Mouse (Mus musculus) gastrocnemius, postnatal 10 days (tissue): ENCODE data around the gene Agr3. TPM values are rescaled to one million over a fixed set of nuclear protein-coding genes. Genes with fewer than 3 reads are reported as not detected.

Experiments used
- DNase-seq: peaks from one replicate; pipeline ENCODE4 v3.0.0; 2021; ENCODE audit warnings: mixed read lengths
- total RNA-seq, 2 experiments: library from RNA; stranded (reverse); gene quantifications; 2 replicates each; pipeline ENCODE4 v1.2.3; 2021

Agr3 gene
- total RNA-seq, 2 experiments from 2014 or later, result not detected

GRCm38 (mm10) chr12:35984743-35985142, 59.3 kb downstream of the Agr3 start:
- no peak for DNase-seq

- no peak for DNase-seq
Measured at GRCm38 (mm10) chr12:35992711-35993110, 67.3 kb downstream of the Agr3 start, which contains the start of gene Agr2. Gene Agr2, plus strand, starts transcription at chr12:35992907.

- DNase-seq, result no peak
Measured at GRCm38 (mm10) chr12:35993583-35993982, 68.2 kb downstream of the Agr3 start.

GRCm38 (mm10) chr12:35994098-35994497, 68.7 kb downstream of the Agr3 start:
- no peak for DNase-seq

GRCm38 (mm10) chr12:35995799-35996198, 70.4 kb downstream of the Agr3 start:
- no peak for DNase-seq

Other genes starting within 250 kb of the Agr3 start
- not detected for gene Agr2, start 67.3 kb downstream of the Agr3 start, total RNA-seq
- gene Tspan13, start 116.9 kb downstream of the Agr3 start, total RNA-seq, result 10 to 100 TPM; 50.8 to 59.4 TPM
- 10 to 100 TPM; 13.0 to 16.5 TPM for gene Ankmy2, start 231.5 kb downstream of the Agr3 start, total RNA-seq
- gene Bzw2, start 232.5 kb downstream of the Agr3 start, total RNA-seq, result 100 to 1,000 TPM; 149 to 155 TPM